Mouse (Mus musculus) midbrain, postnatal 0 days (tissue): Measurements from ENCODE around the gene Trim30a. TPM values are rescaled to one million over a fixed set of nuclear protein-coding genes. Genes with fewer than 3 reads are reported as not detected.

Source experiments
- ATAC-seq: fragments of 200-750 bp; cut with Nextera tagmentation; 2 replicates; pipeline ENCODE4 v1.8.0; 2017; ENCODE audit warnings: moderate number of reproducible peaks, mild to moderate bottlenecking, moderate TSS enrichment, moderate library complexity; ENCODE audit not compliant: low FRiP score
- DNase-seq: peaks from one replicate; pipeline ENCODE4 v3.0.0-alpha.2; 2015; ENCODE audit warnings: low spot score
- H3K27ac ChIP-seq: fragments of 300-500 bp; sonication (generic); 2 replicates; pipeline ENCODE4 v1.5.1; 2014; ENCODE audit warnings: low read depth, mild to moderate bottlenecking, low read length, mixed read lengths
- H3K27me3 ChIP-seq: fragments of 300-500 bp; sonication (generic); 2 replicates; pipeline ENCODE4 v1.6.1; 2014; ENCODE audit warnings: low read length, control low read depth, mixed read lengths; ENCODE audit not compliant: insufficient read depth
- H3K36me3 ChIP-seq: fragments of 300-500 bp; sonication (generic); 2 replicates; pipeline ENCODE4 v1.6.1; 2014; ENCODE audit warnings: low read length, control low read depth, mixed read lengths; ENCODE audit not compliant: insufficient read depth
- H3K4me1 ChIP-seq: fragments of 300-500 bp; sonication (generic); 2 replicates; pipeline ENCODE4 v1.6.1; 2014; ENCODE audit warnings: mild to moderate bottlenecking, control low read depth, antibody characterized with exemption, low read length, mixed read lengths; ENCODE audit not compliant: insufficient read depth
- H3K4me2 ChIP-seq: fragments of 300-500 bp; sonication (generic); 2 replicates; pipeline ENCODE4 v1.6.1; 2014; ENCODE audit warnings: low read depth, mild to moderate bottlenecking, low read length, mixed read lengths; ENCODE audit not compliant: poor library complexity, severe bottlenecking
- H3K4me3 ChIP-seq: fragments of 300-500 bp; sonication (generic); 2 replicates; pipeline ENCODE4 v1.5.1; 2014; ENCODE audit warnings: low read depth, mild to moderate bottlenecking, low read length, moderate library complexity
- H3K9ac ChIP-seq: fragments of 300-500 bp; sonication (generic); replicated peaks from 2 replicates; pipeline ENCODE4 v1.6.1; 2014; ENCODE audit warnings: mild to moderate bottlenecking, low read length, moderate library complexity, mixed read lengths; ENCODE audit not compliant: poor library complexity, severe bottlenecking
- H3K9me3 ChIP-seq: fragments of 300-500 bp; sonication (generic); 2 replicates; pipeline ENCODE4 v1.6.1; 2016; ENCODE audit warnings: low read length, control low read depth
- CTCF ChIP-seq: IDR thresholded peaks from 2 replicates; pipeline ENCODE4 v1.5.1; 2016; ENCODE audit warnings: antibody characterized with exemption, mild to moderate bottlenecking
- polyA plus RNA-seq: library from polyadenylated mRNA; unstranded; fragments of >200 nt; fragmentation: Nextera tagmentation; extraction: Ambion mirVana; gene quantifications from 2 replicates; pipeline ENCODE4 v1.2.1, GENCODE M21; 2015
- total RNA-seq: library from RNA; depleted of rRNA; stranded (reverse); fragments of >200 nt; gene quantifications from 2 replicates; pipeline ENCODE4 v1.2.3, GENCODE M21; 2014; rRNA removed

The Trim30a gene
- total and polyA plus RNA-seq, 2 experiments from 2014 or later, result 0.73 to 1.5 TPM

GRCm38 (mm10) chr7:104366339-104366738 lies 98.7 kb downstream of the Trim30a start:
- H3K27me3 ChIP-seq, result no peaks in the 10 kb centered on the region
- no peak overlapping the region for H3K4me3 ChIP-seq
- DNase-seq (no peak), ATAC-seq (no peak)
- no peaks in the 10 kb centered on the region for H3K9me3 ChIP-seq
- no peak overlapping the region for H3K9ac ChIP-seq
- H3K4me1 ChIP-seq, result no peaks in the 10 kb centered on the region
- no peaks in the 10 kb centered on the region for H3K36me3 ChIP-seq
- H3K27ac ChIP-seq, result no peak overlapping the region
- TF ChIP-seq CTCF, result no peak
- no peak overlapping the region for H3K4me2 ChIP-seq

Other genes with a start within 250 kb of the Trim30a start
- gene Trim6, start 246.4 kb downstream of the Trim30a start, total RNA-seq, result 0.11 and 0.33 TPM in 2 replicates
- 0.49 and 0.75 TPM in 2 replicates for gene Trim6, start 246.4 kb downstream of the Trim30a start, polyA plus RNA-seq
- 1.9 and 2.4 TPM in 2 replicates for gene Trim34a, start 220.7 kb downstream of the Trim30a start, total RNA-seq
- gene Trim34a, start 220.7 kb downstream of the Trim30a start, polyA plus RNA-seq, result 0.78 and 0.86 TPM in 2 replicates
- gene Trim5, start 177.1 kb downstream of the Trim30a start, total RNA-seq, result 0.05 TPM in 1 of 2 replicates, not detected in the other
- gene Trim5, start 177.1 kb downstream of the Trim30a start, polyA plus RNA-seq, result 0.17 and 0.20 TPM in 2 replicates
- 0.71 and 5.0 TPM in 2 replicates for gene Trim12a, start 149.7 kb downstream of the Trim30a start, total RNA-seq
- gene Trim12a, start 149.7 kb downstream of the Trim30a start, polyA plus RNA-seq, result 1.3 and 2.2 TPM in 2 replicates
- gene Trim34b, start 135.7 kb downstream of the Trim30a start, total RNA-seq, result 0.19 TPM in 1 of 2 replicates, not detected in the other
- gene Trim34b, start 135.7 kb downstream of the Trim30a start, polyA plus RNA-seq, result not detected in 2 replicates
- 3.5 and 3.6 TPM in 2 replicates for gene Trim12c, start 111.8 kb downstream of the Trim30a start, total RNA-seq
- 0.57 and 0.58 TPM in 2 replicates for gene Trim12c, start 111.8 kb downstream of the Trim30a start, polyA plus RNA-seq
- gene Trim30b, start 95.3 kb downstream of the Trim30a start, total RNA-seq, result not detected in 2 replicates
- 0.11 TPM in 1 of 2 replicates, not detected in the other for gene Trim30b, start 95.3 kb downstream of the Trim30a start, polyA plus RNA-seq
- 0.88 TPM in 1 of 2 replicates, not detected in the other for gene Trim30c, start 64.4 kb downstream of the Trim30a start, total RNA-seq
- 0.16 TPM in 1 of 2 replicates, not detected in the other for gene Trim30c, start 64.4 kb downstream of the Trim30a start, polyA plus RNA-seq
- 1.7 and 1.9 TPM in 2 replicates for gene Trim30d, start 42.7 kb upstream of the Trim30a start, total RNA-seq
- 0.90 and 1.1 TPM in 2 replicates for gene Trim30d, start 42.7 kb upstream of the Trim30a start, polyA plus RNA-seq
- gene Olfr651, start 84.9 kb upstream of the Trim30a start, total RNA-seq, result not detected in 2 replicates
- not detected in 2 replicates for gene Olfr651, start 84.9 kb upstream of the Trim30a start, polyA plus RNA-seq
- not detected in 2 replicates for gene Olfr652, start 95.7 kb upstream of the Trim30a start, total RNA-seq
- gene Olfr652, start 95.7 kb upstream of the Trim30a start, polyA plus RNA-seq, result not detected in 2 replicates
- gene Olfr653, start 112.1 kb upstream of the Trim30a start, total RNA-seq, result not detected in 2 replicates
- not detected in 2 replicates for gene Olfr653, start 112.1 kb upstream of the Trim30a start, polyA plus RNA-seq
- gene Olfr654, start 121.8 kb upstream of the Trim30a start, total RNA-seq, result not detected in 2 replicates
- not detected in 2 replicates for gene Olfr654, start 121.8 kb upstream of the Trim30a start, polyA plus RNA-seq
- 0.38 TPM in 1 of 2 replicates, not detected in the other for gene Olfr655, start 136.6 kb upstream of the Trim30a start, total RNA-seq
- not detected in 2 replicates for gene Olfr655, start 136.6 kb upstream of the Trim30a start, polyA plus RNA-seq
- gene Olfr656, start 148.8 kb upstream of the Trim30a start, total RNA-seq, result not detected in 2 replicates
- gene Olfr656, start 148.8 kb upstream of the Trim30a start, polyA plus RNA-seq, result not detected in 2 replicates
- gene Olfr657, start 159.6 kb upstream of the Trim30a start, total RNA-seq, result not detected in 2 replicates
- gene Olfr657, start 159.6 kb upstream of the Trim30a start, polyA plus RNA-seq, result not detected in 2 replicates
- gene Olfr658, start 182.1 kb upstream of the Trim30a start, total RNA-seq, result 0.05 and 0.42 TPM in 2 replicates
- gene Olfr658, start 182.1 kb upstream of the Trim30a start, polyA plus RNA-seq, result 0.20 and 0.25 TPM in 2 replicates
- gene Olfr659, start 201.6 kb upstream of the Trim30a start, total RNA-seq, result not detected in 2 replicates
- gene Olfr659, start 201.6 kb upstream of the Trim30a start, polyA plus RNA-seq, result not detected in 2 replicates
- not detected in 2 replicates for gene Olfr661, start 221.3 kb upstream of the Trim30a start, total RNA-seq
- not detected in 2 replicates for gene Olfr661, start 221.3 kb upstream of the Trim30a start, polyA plus RNA-seq